Mouse (Mus musculus) gastrocnemius, postnatal 36 days (tissue): ENCODE data around the gene Hnrnpul1. TPM values are rescaled to one million over a fixed set of nuclear protein-coding genes. Genes with fewer than 3 reads are reported as not detected.
"Not testable (repeated sequence)": the region's sequence is repeated elsewhere in the genome, so short reads cannot be mapped to it uniquely, and the experiment has no call there.

Source experiments
- DNase-seq, 2 experiments: peaks; one replicate each; pipeline ENCODE4 v3.0.0; 2022
- intact Hi-C: fragments of 180-260 bp; cut with DNase I; formaldehyde crosslinking; loops from one replicate; pipeline ENCODE4 v1.15.1; 2025
- long read RNA-seq, 2 experiments: library from polyadenylated mRNA; stranded (forward); transcript quantifications; one replicate each; pipeline ENCODE4 v2.0.0; 2021
- total RNA-seq, 2 experiments: library from RNA; stranded (reverse); gene quantifications; 2 replicates each; pipeline ENCODE4 v1.2.3; 2021

Hnrnpul1 gene
- total RNA-seq = 10 to 100 TPM; 60.4 to 62.0 TPM
- long read RNA-seq, experiment 1, transcript Hnrnpul1-205 (15 exons, 3,784 nt) = major isoform, 6 of 30 reads
- long read RNA-seq, experiment 1, partial matches to known transcripts = 16 of 30 reads
- long read RNA-seq, experiment 1, other reads (novel, unspliced or antisense) = 3 of 30 reads
- long read RNA-seq, experiment 2, transcript Hnrnpul1-201 (15 exons, 3,354 nt) = minor isoform, 5 of 35 reads
- long read RNA-seq, experiment 2, transcript Hnrnpul1-205 (15 exons, 3,784 nt) = major isoform, 6 of 35 reads
- long read RNA-seq, experiment 2, transcript Hnrnpul1-202 (8 exons, 1,240 nt) = major isoform, 6 of 35 reads
- long read RNA-seq, experiment 2, partial matches to known transcripts = 15 of 35 reads
- long read RNA-seq, experiment 2, other reads (novel, unspliced or antisense) = 3 of 35 reads

DNA sequence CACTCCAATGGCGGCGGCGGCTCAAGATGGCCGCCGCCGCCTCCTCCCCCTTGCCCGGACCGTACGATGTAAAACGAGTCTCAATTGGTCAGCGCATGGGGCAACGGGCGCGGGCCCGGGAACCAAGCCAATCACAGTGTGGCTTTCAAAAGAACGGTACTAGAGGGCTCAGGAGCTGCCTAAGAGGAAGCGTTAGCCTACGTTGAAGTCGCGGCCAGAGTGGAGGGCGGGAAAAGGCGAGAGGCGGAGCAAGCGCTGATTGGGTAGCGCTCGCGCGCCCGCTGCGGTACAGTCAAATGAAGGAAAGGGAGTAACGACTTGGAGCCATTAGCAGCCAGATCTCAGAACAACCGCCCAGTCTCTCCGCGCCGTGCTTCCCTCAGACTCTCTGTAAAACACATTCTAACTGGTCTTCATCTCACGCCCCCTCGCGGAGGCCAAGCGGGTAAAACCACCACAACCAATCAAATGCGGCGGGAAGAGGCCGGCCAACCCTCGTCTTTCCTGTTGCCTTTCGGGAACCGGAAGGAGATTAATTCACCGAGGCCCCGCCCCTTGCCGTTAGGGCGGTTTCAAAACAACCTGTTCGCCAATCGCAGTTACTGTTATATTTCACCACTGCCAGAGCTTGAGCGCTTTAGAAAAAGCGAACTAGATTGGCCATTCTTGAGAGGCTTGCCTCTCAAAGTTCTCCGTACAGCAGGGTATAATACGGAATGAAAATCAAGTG lies at the start of gene Hnrnpul1:
Gene Hnrnpul1 (minus strand): TSS at position 20 of the 730 bp plus-strand sequence.
- peak; percentile 97 to 99 for DNase-seq
- intact Hi-C loops = no loop called here

DNA sequence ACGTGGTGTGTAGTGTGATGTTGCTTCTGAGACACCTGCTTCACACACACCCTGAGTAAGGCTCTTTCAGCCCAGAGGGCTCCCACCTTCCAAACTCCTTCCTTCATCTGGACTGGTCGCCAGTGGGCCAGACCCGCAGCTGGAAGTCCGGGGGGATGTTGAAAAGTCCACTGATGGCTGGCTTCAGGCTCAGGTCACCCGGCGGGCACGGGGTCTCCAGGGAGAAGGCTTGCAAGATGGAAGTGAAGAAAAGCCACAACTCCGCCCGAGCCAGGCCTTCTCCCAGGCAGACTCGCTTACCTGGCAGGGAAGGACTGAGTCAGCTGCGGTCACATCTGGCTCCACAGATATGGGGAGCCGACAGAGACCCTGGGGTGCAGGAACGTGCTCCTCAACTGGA lies 48.9 kb upstream of the Hnrnpul1 start:
- DNase-seq = peak in 1 of 2 experiments; percentile 57
- intact Hi-C loops = no loop called here

DNA sequence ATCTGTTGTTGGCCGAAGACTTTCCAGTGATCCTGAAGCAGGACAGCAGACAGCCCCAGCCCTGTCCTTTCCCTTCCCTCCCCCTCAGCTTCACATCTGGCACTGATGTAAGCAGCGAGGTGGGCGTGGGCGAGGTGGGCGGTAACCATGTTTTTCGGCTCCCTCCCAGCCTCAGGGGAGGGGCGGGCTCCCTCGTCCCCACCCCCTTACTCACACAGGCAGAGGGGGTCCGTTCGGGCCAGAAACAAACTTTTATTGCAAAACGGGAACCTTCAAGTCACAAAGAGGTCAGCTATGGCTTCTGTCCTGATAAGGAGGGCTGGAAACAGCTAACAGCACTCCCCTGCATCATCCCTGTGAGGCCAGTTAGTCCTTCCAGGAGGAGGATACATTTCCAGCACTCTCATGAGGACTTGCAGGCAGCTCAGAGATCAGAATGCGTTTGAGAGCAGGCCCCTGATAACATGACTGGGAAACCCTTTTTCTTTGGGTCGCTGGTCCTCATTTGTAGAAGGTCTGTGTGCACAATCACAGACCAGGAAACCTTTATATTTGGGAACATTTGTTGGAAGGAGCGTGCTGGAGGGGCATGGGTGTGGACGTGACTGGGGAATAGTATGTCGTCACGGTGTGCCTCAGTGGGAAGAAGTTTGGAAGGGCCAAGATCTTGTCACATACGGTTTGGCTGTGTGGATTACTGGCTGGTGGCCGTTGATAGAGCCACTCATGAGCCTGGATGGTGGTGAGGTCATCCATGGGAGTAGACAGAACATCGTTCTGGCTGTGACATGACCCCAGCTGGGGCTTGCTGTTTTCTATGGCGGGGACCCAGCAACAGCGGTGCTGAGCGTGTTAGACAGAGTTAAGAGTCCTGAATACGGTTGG lies 47.9 kb upstream of the Hnrnpul1 start:
- intact Hi-C loops = no loop called here
- DNase-seq = peak; percentile 80 to 90

DNA sequence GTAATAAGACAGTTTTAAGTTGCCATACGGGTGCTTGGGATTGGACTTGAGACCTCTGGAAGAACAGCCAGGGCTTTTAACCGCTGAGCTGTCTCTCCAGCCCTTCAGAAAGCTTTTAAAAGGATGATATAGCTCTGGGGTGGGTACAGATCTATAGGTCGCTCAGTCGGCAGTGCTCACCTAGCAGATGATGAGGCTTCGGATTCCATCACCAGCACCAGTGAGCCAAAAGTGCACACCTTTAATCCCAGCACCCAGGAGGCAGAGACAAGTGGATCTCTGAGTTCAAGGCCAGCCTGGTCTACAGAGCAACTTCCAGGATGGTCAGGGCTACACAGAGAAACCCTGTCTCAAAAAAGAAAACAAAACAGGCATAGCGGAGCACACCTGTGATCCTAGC lies 46.5 kb upstream of the Hnrnpul1 start:
- DNase-seq = no peak
- intact Hi-C loops = no loop called here

DNA sequence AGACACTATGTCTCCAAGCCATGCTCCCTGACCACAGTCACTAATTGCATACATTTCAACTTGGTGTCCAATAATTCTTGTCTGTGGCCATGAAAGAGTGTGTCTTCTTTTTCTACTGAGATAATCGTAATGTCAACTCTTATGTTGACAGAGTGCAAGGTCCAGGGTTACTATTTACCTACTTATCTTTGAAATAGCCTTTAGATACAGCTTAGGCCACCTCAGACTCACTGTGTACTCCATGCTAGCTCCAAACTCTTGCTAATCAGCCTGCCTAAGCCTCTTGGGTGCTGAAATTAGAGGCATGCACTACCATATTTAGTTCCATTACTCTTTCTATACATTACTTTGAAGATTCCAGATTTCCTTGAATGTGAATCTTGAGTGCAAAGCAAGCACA lies 44.8 kb upstream of the Hnrnpul1 start:
- no peak for DNase-seq
- intact Hi-C loops = no loop called here

DNA sequence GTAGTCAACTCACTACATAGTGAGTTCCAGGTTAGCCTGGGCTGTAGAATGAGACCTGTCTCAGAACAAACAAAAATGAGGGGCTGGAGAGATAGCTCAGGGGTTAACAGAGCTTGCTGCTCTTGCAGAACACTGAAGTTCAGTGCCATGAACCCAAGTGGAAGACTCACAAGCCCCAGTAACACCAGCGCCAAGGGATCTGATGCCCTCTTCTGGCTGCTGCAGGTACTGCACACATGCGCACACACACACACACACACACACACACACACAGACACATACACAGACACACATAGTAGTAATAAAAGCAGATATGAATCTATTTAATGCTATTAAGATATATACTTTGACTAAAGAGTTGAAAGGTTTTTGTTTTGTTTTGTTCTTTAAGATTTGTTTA lies 44.0 kb upstream of the Hnrnpul1 start:
- intact Hi-C loops = no loop called here

DNA sequence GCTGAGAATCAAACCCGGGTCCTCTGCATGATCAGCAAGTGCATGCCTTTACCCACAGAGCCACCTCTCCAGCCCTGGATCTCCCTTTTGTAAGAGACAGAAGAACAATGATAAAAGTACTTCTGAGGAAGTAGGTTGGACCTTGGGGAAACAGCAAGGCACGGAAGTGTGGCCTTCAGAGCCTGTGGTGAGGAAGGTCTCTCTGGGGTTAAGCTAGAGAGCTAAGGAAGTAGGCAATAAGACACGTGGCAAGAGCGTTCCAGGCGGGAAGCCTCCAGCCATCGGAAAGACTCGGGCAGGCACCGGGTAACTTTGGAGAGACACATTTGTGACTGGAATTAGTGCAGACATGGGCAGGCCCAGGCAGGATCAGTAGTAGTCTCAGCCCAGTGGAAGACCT lies 40.2 kb upstream of the Hnrnpul1 start:
- no peak for DNase-seq
- intact Hi-C loops = no loop called here

More for the DNA sequence above, 44.0 kb upstream of the Hnrnpul1 start:
- DNase-seq = no peak

DNA sequence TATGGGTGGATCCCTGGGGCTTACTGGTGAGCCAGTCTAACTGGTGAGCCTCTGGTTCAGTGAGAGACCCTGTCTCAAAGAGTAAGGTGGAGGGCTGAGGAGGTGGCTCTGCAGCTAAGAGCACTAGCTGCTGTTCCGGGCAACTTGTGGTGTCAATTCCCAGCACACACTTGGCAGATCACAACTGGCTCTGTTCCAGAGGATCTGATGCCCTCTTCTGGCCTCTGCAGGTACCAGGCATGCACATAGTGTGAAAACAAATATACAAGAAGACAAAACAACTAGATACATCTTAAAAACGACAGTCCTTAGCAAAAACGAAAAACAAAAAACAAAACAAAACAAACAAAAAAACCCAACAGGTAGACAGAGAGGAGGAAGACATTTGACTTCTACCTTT lies 39.1 kb upstream of the Hnrnpul1 start:
- DNase-seq = no peak
- intact Hi-C loops = no loop called here

DNA sequence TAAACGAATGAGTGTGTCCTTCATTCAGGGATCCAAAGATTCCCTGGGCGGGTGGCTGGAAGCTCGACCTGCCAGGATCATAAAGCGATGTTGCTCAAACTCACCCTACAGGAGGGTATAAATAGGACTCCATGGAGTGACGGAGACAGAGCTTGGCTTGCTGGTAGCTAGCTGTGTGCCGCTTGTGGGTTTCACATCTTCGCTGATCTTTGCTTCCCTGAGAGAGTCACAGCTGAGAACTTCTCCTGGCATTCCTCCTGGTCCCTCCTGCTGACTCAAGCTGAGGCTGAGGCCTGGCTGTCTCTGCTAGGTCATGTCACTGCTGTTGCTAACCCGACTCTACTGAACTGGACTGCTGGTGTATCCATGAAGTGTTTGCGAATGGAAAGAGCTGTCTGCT lies 38.4 kb upstream of the Hnrnpul1 start:
- intact Hi-C loops, DNase-seq: not testable (repeated sequence)

DNA sequence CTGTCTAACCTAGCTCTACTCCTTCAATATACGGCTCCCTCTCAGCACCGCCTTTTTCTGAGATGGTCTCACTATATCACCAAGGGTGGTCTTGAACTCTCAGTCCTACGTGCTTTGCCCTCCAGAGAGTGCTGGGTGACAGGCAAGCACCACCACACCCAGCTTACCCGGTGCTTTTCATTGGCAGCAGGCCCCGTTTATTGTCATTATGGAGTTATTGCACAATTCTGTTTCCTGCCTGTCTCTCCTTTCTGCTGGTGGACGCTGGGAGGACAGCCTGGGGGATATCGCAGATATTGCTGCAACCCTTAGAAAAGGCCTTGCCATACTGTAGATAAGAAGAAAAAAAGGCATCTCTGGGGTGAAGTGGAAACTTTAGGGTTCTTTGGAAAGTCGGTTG lies 36.1 kb upstream of the Hnrnpul1 start:
- intact Hi-C loops = loop anchor here (1.0 kb wide), 1 partner anchor 26 kb away; no protein-coding TSS in a partner anchor
- no peak for DNase-seq

DNA sequence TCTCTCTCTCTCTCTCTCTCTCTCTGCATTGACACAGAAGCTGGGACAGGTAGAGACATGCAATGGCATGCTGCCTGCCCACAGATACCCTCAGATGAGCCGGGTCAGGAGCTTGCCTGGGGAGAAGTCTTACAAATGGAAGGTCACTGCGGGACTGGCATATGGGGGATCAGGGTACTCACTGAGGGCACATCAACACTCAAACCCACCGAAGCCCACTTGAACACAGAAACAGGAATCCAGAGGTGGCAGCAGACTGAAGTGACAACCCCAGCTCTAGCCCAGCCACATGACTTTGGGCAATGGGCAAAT lies 34.5 kb upstream of the Hnrnpul1 start:
- no peak for DNase-seq
- intact Hi-C loops = no loop called here

DNA sequence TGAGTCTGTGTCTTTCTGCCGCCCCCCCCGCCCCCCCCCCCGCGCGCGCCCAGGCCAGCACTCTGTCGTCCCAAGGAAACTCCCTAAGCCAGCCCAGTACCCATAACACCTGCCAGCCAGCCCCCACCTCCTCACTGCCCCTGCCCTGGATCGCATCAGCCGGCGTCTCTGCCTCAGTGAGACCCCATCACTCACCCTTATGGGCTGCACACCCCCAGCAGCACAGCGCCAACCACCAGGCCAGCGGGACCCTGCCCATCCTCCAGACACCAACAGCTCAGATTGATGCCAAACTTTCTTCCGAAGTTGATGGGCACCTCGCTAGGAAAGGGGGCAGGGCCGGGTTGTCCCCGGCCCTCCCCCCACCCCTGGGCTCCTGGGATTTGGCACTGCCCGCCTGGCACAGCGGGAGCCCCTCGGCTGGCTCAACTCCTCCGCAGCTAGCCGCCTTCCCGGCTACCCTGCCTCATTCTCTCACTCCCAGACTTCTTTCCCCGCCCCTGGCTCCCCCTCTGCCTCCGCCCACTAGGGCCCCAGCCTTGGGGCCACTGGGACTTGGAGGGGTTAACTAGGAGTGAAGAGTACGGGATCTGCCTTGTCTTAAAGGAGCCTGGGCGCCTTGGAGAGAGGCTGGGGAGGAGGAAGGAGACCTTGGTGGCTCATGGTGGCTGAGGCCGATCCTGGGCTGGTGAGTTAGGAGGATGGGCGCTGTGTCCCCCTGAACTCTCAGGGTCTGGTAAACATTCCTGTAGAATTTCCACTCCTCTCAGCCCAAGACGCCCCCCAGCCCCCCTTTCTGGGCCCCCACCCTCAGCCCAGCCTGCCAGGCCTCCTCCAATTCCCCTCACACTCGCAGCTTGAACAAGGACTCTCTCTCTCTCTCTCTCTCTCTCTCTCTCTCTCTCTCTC lies 33.9 kb upstream of the Hnrnpul1 start, which contains the start of gene Axl:
Gene Axl (minus strand): TSS at position 486 of the 909 bp plus-strand sequence.
- intact Hi-C loops = no loop called here
- DNase-seq = peak; percentile 78 to 83

DNA sequence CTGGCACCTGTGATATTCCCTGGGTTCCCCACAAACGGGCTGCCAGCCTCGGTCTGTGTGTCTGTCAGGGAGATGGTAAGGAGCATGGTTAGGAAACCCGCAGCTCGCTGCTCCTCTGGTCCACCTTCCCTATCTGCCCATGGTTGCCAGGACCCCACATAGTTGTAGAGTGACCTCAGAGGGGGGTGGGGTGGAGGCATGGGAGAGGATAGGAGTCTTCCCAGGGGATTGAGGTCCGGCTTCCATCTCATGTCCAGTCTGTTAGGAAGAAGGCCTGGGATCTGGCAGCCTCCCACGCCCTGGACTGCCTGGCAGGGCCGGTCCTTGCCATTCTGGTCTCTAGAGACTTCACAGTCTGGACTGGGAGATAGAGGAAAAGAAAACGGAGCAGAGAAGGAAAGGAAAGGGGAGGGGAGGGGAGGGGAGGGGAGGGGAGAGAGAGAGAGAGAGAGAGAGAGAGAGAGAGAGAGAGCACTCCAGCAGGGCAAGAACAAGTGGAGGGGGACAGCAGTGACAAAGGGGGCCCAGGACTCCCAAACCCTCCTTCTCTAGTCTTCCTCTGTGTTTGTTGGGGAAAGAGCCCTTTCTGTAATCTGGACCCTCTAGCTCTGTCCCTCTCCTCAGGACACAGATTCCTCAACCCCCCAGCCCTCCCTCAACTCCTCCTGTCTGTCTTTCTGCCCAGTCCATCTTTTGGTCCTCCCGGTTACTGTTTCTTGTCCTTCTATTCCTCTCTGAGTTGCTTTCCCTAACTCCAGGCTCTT lies 33.1 kb upstream of the Hnrnpul1 start:
- DNase-seq = peak in 1 of 2 experiments; percentile 46
- intact Hi-C loops = no loop called here

DNA sequence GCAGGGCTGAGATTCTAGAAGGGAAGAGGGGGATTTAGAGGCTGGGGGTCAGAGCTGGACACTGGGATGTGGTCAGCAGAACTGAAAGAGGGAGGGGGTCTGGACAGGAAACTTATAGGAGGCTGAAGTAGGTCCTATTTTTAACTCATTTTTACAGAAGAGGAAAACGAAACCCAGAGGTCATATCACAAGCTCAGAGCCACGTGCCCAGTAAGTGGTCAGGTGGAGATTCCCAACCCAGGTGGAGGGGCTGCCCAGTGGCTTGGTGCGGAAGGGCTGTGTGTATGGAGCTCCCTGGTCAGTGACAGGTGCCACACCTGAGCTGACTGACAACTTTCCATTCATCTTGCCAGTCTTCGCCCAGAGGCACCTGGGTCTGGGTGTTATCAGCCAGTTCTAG lies 32.4 kb upstream of the Hnrnpul1 start:
- DNase-seq = no peak
- intact Hi-C loops = no loop called here

DNA sequence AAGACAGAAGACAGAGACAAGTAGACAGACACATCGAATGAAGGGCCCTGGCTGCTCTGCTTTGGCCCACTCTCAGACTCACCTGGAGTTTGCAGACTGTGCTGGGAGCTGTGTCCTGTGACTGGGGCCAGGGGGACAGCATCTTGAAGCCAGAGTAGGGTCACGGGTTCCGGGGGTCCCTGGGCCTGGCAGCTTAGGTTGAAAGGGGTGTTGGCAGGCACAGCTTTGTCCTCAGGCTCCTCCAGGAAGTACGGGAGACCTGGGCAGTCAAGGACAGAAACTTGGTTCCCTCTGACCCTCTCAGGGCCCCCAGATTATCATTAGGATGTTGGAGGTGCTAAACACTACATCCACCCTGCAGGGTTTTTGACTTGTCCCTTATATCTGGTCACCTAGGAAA lies 31.2 kb upstream of the Hnrnpul1 start:
- intact Hi-C loops = no loop called here
- no peak for DNase-seq

DNA sequence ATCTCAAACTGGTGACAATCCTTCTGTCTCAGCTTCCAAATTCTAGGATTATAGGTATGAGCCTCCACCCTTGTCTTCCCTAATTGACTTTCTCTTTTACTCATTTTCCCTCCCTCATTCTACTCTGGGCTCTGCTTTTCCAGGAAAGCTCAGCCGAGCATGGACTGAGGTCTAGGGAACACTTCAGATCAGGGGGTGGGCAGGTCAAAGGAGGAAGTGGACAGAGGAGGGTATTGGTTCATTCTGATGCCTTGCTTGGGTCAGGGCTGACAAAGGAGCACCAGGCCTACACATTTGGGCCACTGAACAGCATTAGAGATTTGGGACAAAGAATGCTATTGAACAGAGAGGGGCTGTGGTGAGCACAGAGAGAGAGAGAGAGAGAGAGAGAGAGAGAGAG lies 30.3 kb upstream of the Hnrnpul1 start:
- no peak for DNase-seq
- intact Hi-C loops = no loop called here

DNA sequence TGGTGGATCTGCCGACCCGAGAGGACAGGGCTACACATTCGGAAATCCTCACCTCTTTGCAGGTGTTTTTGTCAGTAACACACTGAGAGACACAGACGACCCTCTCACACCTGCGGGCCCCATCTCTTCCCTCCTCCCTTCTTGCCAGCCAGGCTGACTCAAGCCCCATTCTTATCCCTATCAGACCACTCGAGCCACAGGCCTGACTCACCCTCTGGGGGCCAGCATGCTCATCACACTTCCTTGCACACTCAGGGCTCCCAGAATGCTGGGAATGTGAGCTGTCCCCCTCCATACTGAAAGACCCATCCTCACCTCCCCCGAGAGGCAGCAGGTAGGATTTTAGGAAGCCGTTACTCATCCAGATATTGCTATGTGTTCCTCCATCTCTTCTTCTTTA lies 29.2 kb upstream of the Hnrnpul1 start:
- intact Hi-C loops = no loop called here
- no peak for DNase-seq

DNA sequence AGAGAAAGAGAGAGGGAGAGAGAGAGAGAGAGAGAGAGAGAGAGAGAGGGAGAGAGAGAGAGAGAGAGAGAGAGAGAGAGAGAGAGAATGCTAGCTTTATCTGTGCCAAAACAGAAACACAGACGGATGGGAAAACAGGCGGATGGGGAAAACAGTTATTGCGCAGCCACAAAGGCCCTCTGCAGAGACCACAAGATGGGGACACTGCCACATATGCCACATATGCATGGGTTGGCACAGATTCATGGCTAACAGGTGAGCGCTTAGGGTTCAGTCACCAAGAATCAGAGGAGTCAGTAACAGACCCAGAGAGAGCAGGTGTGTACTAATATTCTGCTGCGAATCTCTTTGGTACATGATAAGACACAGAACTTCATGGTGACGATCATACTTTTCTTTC lies 28.2 kb upstream of the Hnrnpul1 start:
- no peak for DNase-seq
- intact Hi-C loops = no loop called here

DNA sequence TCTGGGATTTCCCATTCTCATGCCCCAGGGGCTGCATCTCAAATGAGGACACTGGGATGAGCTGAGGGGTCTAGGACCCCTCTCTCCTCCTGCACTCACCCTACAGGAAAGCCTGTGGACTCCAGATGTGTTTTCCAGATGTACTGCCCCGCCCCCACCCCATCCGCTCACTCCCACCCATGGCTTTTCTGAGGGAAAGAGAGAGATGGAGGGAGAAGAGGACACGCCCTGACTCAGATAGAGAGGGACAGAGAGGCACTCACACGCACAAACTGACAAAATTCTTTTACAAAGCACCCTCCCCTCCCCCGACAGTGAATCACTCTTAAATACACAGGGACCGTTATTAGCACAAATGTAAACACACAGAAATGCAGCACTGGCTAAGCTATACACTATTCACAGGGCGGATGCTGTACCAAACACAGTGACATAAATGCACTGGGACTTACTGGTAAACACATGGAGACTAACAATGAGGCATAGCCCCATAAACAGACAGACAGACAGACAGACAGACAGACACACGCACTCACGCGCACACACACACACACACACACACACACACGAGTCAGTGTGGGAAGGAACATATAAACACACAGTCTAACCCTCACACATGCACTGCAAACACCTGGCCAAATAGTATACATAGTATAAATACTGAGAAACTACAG lies 27.5 kb upstream of the Hnrnpul1 start:
- no peak for DNase-seq
- intact Hi-C loops = no loop called here
